Mouse (Mus musculus): ENCODE measurements around the gene Clca2. TPM values are rescaled to one million over a fixed set of nuclear protein-coding genes. Genes with fewer than 3 reads are reported as not detected.

The Clca2 gene
- not detected in 2 replicates for polyA plus RNA-seq (2014; fragmentation: Nextera tagmentation; extraction: Ambion mirVana)

GRCm38 (mm10) chr3:145099291-145099690, at the start of gene Clca2:
Clca2 (minus strand) TSS chr3:145099443.
- H3K9ac ChIP-seq (replicated peaks; ENCODE audit: low read length): no peak within 1 kb of the TSS

GRCm38 (mm10) chr3:145147952-145148351, 48.7 kb upstream of the Clca2 start:
- no peak overlapping the region for H3K9ac ChIP-seq (replicated peaks; ENCODE audit: low read length)
- no peaks in the 10 kb centered on the region for H3K27me3 ChIP-seq (ENCODE audit: control insufficient read depth, insufficient read depth, low read length)
- H3K36me3 ChIP-seq (ENCODE audit: control insufficient read depth, insufficient read depth, low read length): peaks cover 22% of the 10 kb centered on the region
- no peak overlapping the region for H3K4me3 ChIP-seq (replicated peaks; ENCODE audit: low read depth, low read length)
- no peak overlapping the region for H3K27ac ChIP-seq (replicated peaks; ENCODE audit: low read depth, low read length)
- no peak overlapping the region for H3K4me2 ChIP-seq (ENCODE audit: low read length)
- H3K9me3 ChIP-seq (ENCODE audit: control insufficient read depth, low read length): no peaks in the 10 kb centered on the region
- DNase-seq (no peak), ATAC-seq (ENCODE audit: low FRiP score, low TSS enrichment) (no peak)
- no peaks in the 10 kb centered on the region for H3K4me1 ChIP-seq (ENCODE audit: control insufficient read depth, insufficient read depth, low read length)

More at GRCm38 (mm10) chr3:145099291-145099690, at the start of gene Clca2:
- no peaks in the 10 kb centered on the region for H3K36me3 ChIP-seq (ENCODE audit: control insufficient read depth, insufficient read depth, low read length)
- 86% methylated on average over 6 of the region's 6 CpGs for WGBS
- no peaks in the 10 kb centered on the region for H3K27me3 ChIP-seq (ENCODE audit: control insufficient read depth, insufficient read depth, low read length)
- H3K9me3 ChIP-seq (ENCODE audit: control insufficient read depth, low read length): no peaks in the 10 kb centered on the region
- no peak within 1 kb of the TSS for H3K27ac ChIP-seq (replicated peaks; ENCODE audit: low read depth, low read length)
- ATAC-seq (ENCODE audit: low FRiP score, low TSS enrichment) (no peak), DNase-seq (no peak)
- no peak within 1 kb of the TSS for H3K4me3 ChIP-seq (replicated peaks; ENCODE audit: low read depth, low read length)
- no peak within 1 kb of the TSS for H3K4me2 ChIP-seq (ENCODE audit: low read length)
- no peaks in the 10 kb centered on the region for H3K4me1 ChIP-seq (ENCODE audit: control insufficient read depth, insufficient read depth, low read length)

- H3K36me3 ChIP-seq (ENCODE audit: control insufficient read depth, insufficient read depth, low read length): peaks cover 22% of the 10 kb centered on the region
- H3K4me2 ChIP-seq (ENCODE audit: low read length): no peak overlapping the region
- H3K9me3 ChIP-seq (ENCODE audit: control insufficient read depth, low read length): no peaks in the 10 kb centered on the region
- H3K4me1 ChIP-seq (ENCODE audit: control insufficient read depth, insufficient read depth, low read length): no peaks in the 10 kb centered on the region
- ATAC-seq (ENCODE audit: low FRiP score, low TSS enrichment): no peak; the same call in 1 of the 2 replicates
- H3K4me3 ChIP-seq (replicated peaks; ENCODE audit: low read depth, low read length): no peak overlapping the region
- H3K27ac ChIP-seq (replicated peaks; ENCODE audit: low read depth, low read length): no peak overlapping the region
- H3K27me3 ChIP-seq (ENCODE audit: control insufficient read depth, insufficient read depth, low read length): no peaks in the 10 kb centered on the region
- WGBS: 79% methylated on average over 2 of the region's 2 CpGs
- DNase-seq: peak; percentile 26
- H3K9ac ChIP-seq (replicated peaks; ENCODE audit: low read length): no peak overlapping the region
Observed at GRCm38 (mm10) chr3:145147483-145147882, 48.2 kb upstream of the Clca2 start.

DNA sequence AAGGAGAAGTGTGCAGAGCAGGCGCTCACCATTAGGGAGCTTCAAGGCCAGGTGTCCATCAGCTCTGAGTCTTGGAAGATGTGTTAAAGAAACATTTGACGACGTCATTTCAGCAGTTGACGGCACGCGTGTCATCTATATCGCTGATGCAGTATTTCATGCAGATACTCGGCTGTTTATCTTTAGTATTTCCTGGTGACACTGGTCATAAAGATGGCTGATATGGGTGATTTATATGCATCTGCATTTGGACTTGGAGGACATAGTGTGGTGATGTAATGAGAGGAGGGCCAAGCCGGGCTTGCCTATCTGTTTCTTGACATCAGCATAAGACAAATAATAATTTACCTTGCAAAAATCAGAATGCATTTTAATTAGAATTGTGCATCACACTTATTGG, 47.6 kb upstream of the Clca2 start:
- DNase-seq (no peak), ATAC-seq (ENCODE audit: low FRiP score, low TSS enrichment) (no peak)
- no peaks in the 10 kb centered on the region for H3K27me3 ChIP-seq (ENCODE audit: control insufficient read depth, insufficient read depth, low read length)
- H3K27ac ChIP-seq (replicated peaks; ENCODE audit: low read depth, low read length): no peak overlapping the region
- no peak overlapping the region for H3K4me2 ChIP-seq (ENCODE audit: low read length)
- WGBS: 95% methylated on average over 9 of the region's 9 CpGs
- no peaks in the 10 kb centered on the region for H3K9me3 ChIP-seq (ENCODE audit: control insufficient read depth, low read length)
- H3K9ac ChIP-seq (replicated peaks; ENCODE audit: low read length): no peak overlapping the region
- H3K36me3 ChIP-seq (ENCODE audit: control insufficient read depth, insufficient read depth, low read length): peaks cover 22% of the 10 kb centered on the region
- no peak overlapping the region for H3K4me3 ChIP-seq (replicated peaks; ENCODE audit: low read depth, low read length)
- H3K4me1 ChIP-seq (ENCODE audit: control insufficient read depth, insufficient read depth, low read length): no peaks in the 10 kb centered on the region

GRCm38 (mm10) chr3:145143856-145144255, 44.6 kb upstream of the Clca2 start:
- no peak overlapping the region for H3K4me2 ChIP-seq (ENCODE audit: low read length)
- DNase-seq (no peak), ATAC-seq (ENCODE audit: low FRiP score, low TSS enrichment) (no peak)
- no peak overlapping the region for H3K27ac ChIP-seq (replicated peaks; ENCODE audit: low read depth, low read length)
- H3K27me3 ChIP-seq (ENCODE audit: control insufficient read depth, insufficient read depth, low read length): no peaks in the 10 kb centered on the region
- WGBS: 90% methylated on average over 10 of the region's 10 CpGs
- H3K9ac ChIP-seq (replicated peaks; ENCODE audit: low read length): no peak overlapping the region
- peaks cover 13% of the 10 kb centered on the region for H3K36me3 ChIP-seq (ENCODE audit: control insufficient read depth, insufficient read depth, low read length)
- no peak overlapping the region for H3K4me3 ChIP-seq (replicated peaks; ENCODE audit: low read depth, low read length)
- no peaks in the 10 kb centered on the region for H3K4me1 ChIP-seq (ENCODE audit: control insufficient read depth, insufficient read depth, low read length)
- no peaks in the 10 kb centered on the region for H3K9me3 ChIP-seq (ENCODE audit: control insufficient read depth, low read length)

GRCm38 (mm10) chr3:145142925-145143324, 43.7 kb upstream of the Clca2 start:
- Histone ChIP-seq H3K4me2 (ENCODE audit: low read length) (no peak overlapping the region), H3K27me3 (ENCODE audit: control insufficient read depth, insufficient read depth, low read length) (no peaks in the 10 kb centered on the region), H3K9ac (replicated peaks; ENCODE audit: low read length) (no peak overlapping the region), H3K4me3 (replicated peaks; ENCODE audit: low read depth, low read length) (no peak overlapping the region), H3K27ac (replicated peaks; ENCODE audit: low read depth, low read length) (no peak overlapping the region), H3K9me3 (ENCODE audit: control insufficient read depth, low read length) (no peaks in the 10 kb centered on the region), H3K36me3 (ENCODE audit: control insufficient read depth, insufficient read depth, low read length) (peaks cover 17% of the 10 kb centered on the region), H3K4me1 (ENCODE audit: control insufficient read depth, insufficient read depth, low read length) (no peaks in the 10 kb centered on the region)
- ATAC-seq (ENCODE audit: low FRiP score, low TSS enrichment) (no peak), DNase-seq (no peak)

- ATAC-seq (ENCODE audit: low FRiP score, low TSS enrichment) (no peak), DNase-seq (no peak)
- Histone ChIP-seq H3K4me2 (ENCODE audit: low read length) (no peak overlapping the region), H3K4me3 (replicated peaks; ENCODE audit: low read depth, low read length) (no peak overlapping the region), H3K27me3 (ENCODE audit: control insufficient read depth, insufficient read depth, low read length) (no peaks in the 10 kb centered on the region), H3K36me3 (ENCODE audit: control insufficient read depth, insufficient read depth, low read length) (peaks cover 29% of the 10 kb centered on the region), H3K9ac (replicated peaks; ENCODE audit: low read length) (no peak overlapping the region), H3K27ac (replicated peaks; ENCODE audit: low read depth, low read length) (no peak overlapping the region), H3K4me1 (ENCODE audit: control insufficient read depth, insufficient read depth, low read length) (no peaks in the 10 kb centered on the region), H3K9me3 (ENCODE audit: control insufficient read depth, low read length) (no peaks in the 10 kb centered on the region)
- WGBS: 91% methylated on average over 4 of the region's 4 CpGs
Observed at GRCm38 (mm10) chr3:145140236-145140635, 41.0 kb upstream of the Clca2 start.

DNA sequence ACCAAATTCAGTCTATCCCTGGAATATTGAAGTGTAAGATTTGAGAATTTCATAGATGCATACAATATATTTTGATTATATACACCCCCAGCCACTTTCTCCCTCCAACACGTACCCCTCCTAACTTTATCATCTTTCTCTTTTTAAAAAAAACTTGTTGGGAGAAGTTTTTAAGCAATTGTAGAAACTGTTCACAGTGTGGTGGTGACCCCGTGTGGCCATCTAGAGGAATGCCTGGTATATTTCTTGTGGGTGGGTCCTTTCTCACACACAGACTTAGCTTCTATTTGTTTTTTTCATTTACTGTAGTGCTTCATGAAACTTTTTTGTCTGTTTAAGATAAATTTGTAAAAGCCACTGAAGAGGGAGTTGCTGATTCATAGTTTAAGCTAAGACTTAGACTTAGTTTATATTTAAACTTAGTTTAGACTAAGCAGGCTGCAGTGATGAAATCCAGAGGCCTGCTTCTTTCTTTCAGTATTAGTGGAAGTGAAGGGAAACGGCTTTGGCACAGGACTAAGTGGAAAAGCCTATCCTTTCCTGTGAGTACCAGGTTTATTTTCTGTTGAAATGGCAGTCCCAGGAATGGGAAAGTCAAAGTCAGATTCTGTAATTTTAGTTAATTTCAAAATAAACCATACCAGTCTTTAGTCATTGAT, 32.1 kb upstream of the Clca2 start:
- no peaks in the 10 kb centered on the region for H3K4me1 ChIP-seq (ENCODE audit: control insufficient read depth, insufficient read depth, low read length)
- H3K27ac ChIP-seq (replicated peaks; ENCODE audit: low read depth, low read length): no peak overlapping the region
- WGBS: 44% methylated on average over 3 of the region's 3 CpGs
- H3K9ac ChIP-seq (replicated peaks; ENCODE audit: low read length): no peak overlapping the region
- no peaks in the 10 kb centered on the region for H3K9me3 ChIP-seq (ENCODE audit: control insufficient read depth, low read length)
- H3K36me3 ChIP-seq (ENCODE audit: control insufficient read depth, insufficient read depth, low read length): peaks cover 53% of the 10 kb centered on the region
- no peak overlapping the region for H3K4me3 ChIP-seq (replicated peaks; ENCODE audit: low read depth, low read length)
- H3K27me3 ChIP-seq (ENCODE audit: control insufficient read depth, insufficient read depth, low read length): no peaks in the 10 kb centered on the region
- DNase-seq: peak; percentile 76
- peak; percentile 46; the same call in 1 of the 2 replicates for ATAC-seq (ENCODE audit: low FRiP score, low TSS enrichment)
- H3K4me2 ChIP-seq (ENCODE audit: low read length): no peak overlapping the region

- H3K4me2 ChIP-seq (ENCODE audit: low read length): no peak overlapping the region
- H3K27me3 ChIP-seq (ENCODE audit: control insufficient read depth, insufficient read depth, low read length): no peaks in the 10 kb centered on the region
- DNase-seq: no peak
- no peaks in the 10 kb centered on the region for H3K4me1 ChIP-seq (ENCODE audit: control insufficient read depth, insufficient read depth, low read length)
- no peak overlapping the region for H3K27ac ChIP-seq (replicated peaks; ENCODE audit: low read depth, low read length)
- H3K36me3 ChIP-seq (ENCODE audit: control insufficient read depth, insufficient read depth, low read length): peaks cover 40% of the 10 kb centered on the region
- H3K9ac ChIP-seq (replicated peaks; ENCODE audit: low read length): no peak overlapping the region
- no peak for ATAC-seq (ENCODE audit: low FRiP score, low TSS enrichment)
- H3K9me3 ChIP-seq (ENCODE audit: control insufficient read depth, low read length): no peaks in the 10 kb centered on the region
- H3K4me3 ChIP-seq (replicated peaks; ENCODE audit: low read depth, low read length): no peak overlapping the region
Observed at GRCm38 (mm10) chr3:145129356-145129755, 30.1 kb upstream of the Clca2 start.

Measured in midbrain, embryonic 14.5 days (tissue).